Mouse (Mus musculus): ENCODE measurements around the gene Ebf1.

DNA sequence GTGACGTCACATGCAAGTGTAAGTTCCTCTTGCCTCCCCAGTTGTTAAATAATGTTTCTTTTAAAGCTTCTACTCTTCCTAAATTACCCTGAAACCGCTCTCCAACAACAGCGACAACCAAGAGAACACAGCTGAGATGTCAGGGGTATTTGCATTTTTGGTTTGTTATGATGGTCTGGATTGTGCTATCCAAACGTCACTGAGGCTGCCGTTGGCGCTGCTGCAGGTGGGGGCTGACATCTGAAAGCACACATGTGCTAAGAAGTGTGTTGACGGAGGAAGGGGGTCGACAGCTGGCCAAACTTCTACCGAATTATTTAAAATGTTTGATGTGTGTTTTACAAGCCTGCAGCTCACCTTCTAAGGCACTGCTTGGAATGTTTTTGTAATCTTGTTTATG lies 39.2 kb upstream of the Ebf1 start:
- TF ChIP-seq POLR2A (IDR thresholded peaks at IDR 0.05; ENCODE audit: insufficient read depth, low read depth, low read length), result no peak
- TF ChIP-seq CTCF (IDR thresholded peaks at IDR 0.05; ENCODE audit: insufficient read depth, low read depth, low read length), result no peak

Data from olfactory bulb, adult 2 months (tissue).